Mouse (Mus musculus): ENCODE measurements at regions not wholly inside any gene's neighbourhood (a gene's known extent, or its start where the extent isn't known, plus 50 kb on each side); places are given as distances from the start of the nearest gene placed in this dataset.

DNA sequence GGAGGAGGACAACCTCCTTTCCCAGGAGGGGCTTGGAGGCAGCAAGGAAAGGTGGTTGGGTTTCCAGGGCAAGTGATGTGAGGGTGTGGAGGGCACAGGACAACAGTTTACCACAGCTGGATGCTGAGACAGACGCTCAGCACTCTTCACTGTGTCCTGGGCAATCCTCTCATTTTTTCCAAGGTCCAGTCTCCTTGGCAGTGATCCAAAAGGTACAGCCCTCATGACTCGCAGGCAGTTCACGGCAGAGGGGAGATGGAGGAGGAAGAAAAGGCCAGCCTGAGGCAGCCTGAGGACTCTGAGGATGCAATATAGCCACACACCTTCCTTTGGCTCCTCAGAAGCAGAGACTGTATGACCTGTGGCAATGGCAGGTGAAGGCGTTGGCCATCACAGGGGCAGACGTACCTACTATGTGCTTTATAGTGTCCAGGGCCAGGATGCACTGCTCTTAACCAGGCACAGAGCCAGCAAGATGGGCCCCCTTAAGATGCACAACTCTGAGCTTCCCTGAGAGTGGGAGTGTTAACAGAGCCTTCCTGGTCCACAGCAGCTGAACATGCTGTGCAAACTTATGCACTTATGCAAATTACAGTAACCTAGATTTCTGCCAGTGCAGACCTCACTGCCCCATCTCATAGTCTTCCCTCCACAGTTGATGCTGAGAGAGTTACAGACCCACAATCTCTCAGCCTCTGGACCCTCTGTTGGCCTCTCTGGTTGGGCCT, 181.2 kb downstream of the Glrx3 start:
- no peak overlapping the region for H3K4me3 ChIP-seq (ENCODE audit: insufficient read depth, poor library complexity, severe bottlenecking)
- no peaks in the 10 kb centered on the region for H3K79me2 ChIP-seq (ENCODE audit: control insufficient read depth, insufficient read depth)
- no peaks in the 10 kb centered on the region for H3K36me3 ChIP-seq (ENCODE audit: control insufficient read depth, insufficient read depth)
- H3ac ChIP-seq (ENCODE audit: control insufficient read depth, insufficient read length, low read depth): no peak overlapping the region
- no peaks in the 10 kb centered on the region for H3K79me3 ChIP-seq (ENCODE audit: low read depth)
- no peaks in the 10 kb centered on the region for H3K27me3 ChIP-seq (ENCODE audit: control insufficient read depth, insufficient read depth, insufficient read length)
- TF ChIP-seq MAX (IDR thresholded peaks at IDR 0.05): no peak
- TF ChIP-seq MYOG (IDR thresholded peaks at IDR 0.05; ENCODE audit: control insufficient read depth, extremely low read depth, insufficient read length): no peak
- TF ChIP-seq CEBPB (IDR thresholded peaks at IDR 0.05; ENCODE audit: low read depth): no peak
- TF ChIP-seq CTCF (IDR thresholded peaks at IDR 0.05; ENCODE audit: control insufficient read depth, insufficient read depth, insufficient read length): no peak
- TF ChIP-seq USF1 (IDR thresholded peaks at IDR 0.05; ENCODE audit: low read depth): no peak

DNA sequence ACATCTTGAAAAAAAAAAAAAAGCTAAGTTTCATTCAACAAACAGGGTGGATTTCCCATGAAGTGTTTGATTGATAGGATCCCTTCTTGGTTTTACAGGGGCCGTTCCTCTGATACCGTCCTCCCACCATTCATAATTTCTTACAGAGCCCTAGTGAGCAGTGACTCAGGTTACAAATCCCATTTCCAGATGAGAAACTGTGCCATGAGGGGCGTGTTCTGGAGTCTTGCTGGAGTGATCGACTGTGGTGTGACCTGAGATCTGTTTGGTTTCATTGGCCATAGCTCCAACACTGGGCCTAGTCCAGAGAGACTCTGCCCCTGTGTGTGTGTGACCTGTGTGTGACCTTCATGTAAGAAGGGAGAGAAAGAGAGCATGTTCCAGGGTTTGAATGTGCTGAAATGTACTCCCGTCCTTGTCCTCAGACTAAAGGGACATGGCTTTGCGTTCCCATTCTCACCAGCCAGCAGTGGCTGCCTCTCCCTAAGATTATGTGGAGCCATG, 181.9 kb downstream of the Glrx3 start:
- H3ac ChIP-seq (ENCODE audit: control insufficient read depth, insufficient read length, low read depth): no peak overlapping the region
- no peak overlapping the region for H3K4me3 ChIP-seq (ENCODE audit: insufficient read depth, poor library complexity, severe bottlenecking)
- H3K79me2 ChIP-seq (ENCODE audit: control insufficient read depth, insufficient read depth): no peaks in the 10 kb centered on the region
- no peaks in the 10 kb centered on the region for H3K79me3 ChIP-seq (ENCODE audit: low read depth)
- no peaks in the 10 kb centered on the region for H3K27me3 ChIP-seq (ENCODE audit: control insufficient read depth, insufficient read depth, insufficient read length)
- no peaks in the 10 kb centered on the region for H3K36me3 ChIP-seq (ENCODE audit: control insufficient read depth, insufficient read depth)
- TF ChIP-seq FOSL1 (IDR thresholded peaks at IDR 0.05; ENCODE audit: insufficient read depth, low read length, poor library complexity, severe bottlenecking) (no peak), MYOG (IDR thresholded peaks at IDR 0.05; ENCODE audit: control insufficient read depth, extremely low read depth, insufficient read length) (no peak), CEBPB (IDR thresholded peaks at IDR 0.05; ENCODE audit: low read depth) (no peak), USF1 (IDR thresholded peaks at IDR 0.05; ENCODE audit: low read depth) (no peak), CTCF (IDR thresholded peaks at IDR 0.05; ENCODE audit: control insufficient read depth, insufficient read depth, insufficient read length) (no peak), MAX (IDR thresholded peaks at IDR 0.05) (no peak), MYOD1 (IDR thresholded peaks at IDR 0.05; ENCODE audit: control insufficient read depth, insufficient read length, low read depth) (no peak)

DNA sequence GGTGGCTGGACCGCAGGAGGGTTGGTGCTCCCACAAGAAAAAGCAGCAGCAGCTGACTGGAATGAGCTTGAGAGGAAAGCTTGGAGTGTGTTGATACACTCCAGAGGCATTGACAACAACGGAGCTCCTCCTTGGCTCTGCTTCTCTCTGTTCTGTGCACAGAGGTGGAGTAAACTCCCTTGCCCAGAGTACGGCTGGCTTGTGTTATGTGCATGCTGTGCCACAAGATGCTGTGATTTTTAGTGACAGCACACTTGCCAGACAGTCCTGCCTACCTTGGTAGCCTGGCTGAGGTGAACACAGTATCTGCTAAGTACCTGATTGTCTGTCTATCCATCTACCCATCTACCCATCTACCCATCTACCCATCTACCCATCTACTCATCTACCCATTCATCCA, 190.9 kb downstream of the Glrx3 start:
- Histone ChIP-seq H3K27me3 (ENCODE audit: control insufficient read depth, insufficient read depth, insufficient read length) (no peaks in the 10 kb centered on the region), H3K36me3 (ENCODE audit: control insufficient read depth, insufficient read depth) (no peaks in the 10 kb centered on the region), H3K79me2 (ENCODE audit: control insufficient read depth, insufficient read depth) (no peaks in the 10 kb centered on the region), H3ac (ENCODE audit: control insufficient read depth, insufficient read length, low read depth) (no peak overlapping the region), H3K4me3 (ENCODE audit: insufficient read depth, poor library complexity, severe bottlenecking) (no peak overlapping the region), H3K79me3 (ENCODE audit: low read depth) (no peaks in the 10 kb centered on the region)
- TF ChIP-seq MYOG (IDR thresholded peaks at IDR 0.05; ENCODE audit: control insufficient read depth, extremely low read depth, insufficient read length) (no peak), CTCF (IDR thresholded peaks at IDR 0.05; ENCODE audit: control insufficient read depth, insufficient read depth, insufficient read length) (no peak), MAX (IDR thresholded peaks at IDR 0.05) (no peak), USF1 (IDR thresholded peaks at IDR 0.05; ENCODE audit: low read depth) (no peak), CEBPB (IDR thresholded peaks at IDR 0.05; ENCODE audit: low read depth) (no peak), FOSL1 (IDR thresholded peaks at IDR 0.05; ENCODE audit: insufficient read depth, low read length, poor library complexity, severe bottlenecking) (no peak), MYOD1 (IDR thresholded peaks at IDR 0.05; ENCODE audit: control insufficient read depth, insufficient read length, low read depth) (no peak)

DNA sequence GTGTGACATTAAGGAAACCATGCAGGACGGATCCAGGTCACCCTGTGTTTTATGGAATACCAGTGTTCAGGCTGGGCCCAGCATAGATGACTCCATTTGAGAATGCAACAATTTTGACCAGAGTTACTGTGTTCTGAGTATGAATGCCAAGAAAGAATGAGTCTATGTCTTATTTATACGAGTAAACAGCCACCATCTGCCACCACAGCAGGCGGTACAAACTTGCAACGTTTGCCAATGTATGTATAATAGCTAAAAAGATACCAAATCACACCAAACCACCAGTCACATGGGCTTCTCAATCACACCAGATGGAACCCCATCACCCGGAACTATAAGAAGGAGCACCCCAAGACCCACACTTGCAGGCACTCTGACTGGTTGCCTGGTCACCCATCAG, 192.1 kb downstream of the Glrx3 start:
- no peaks in the 10 kb centered on the region for H3K27me3 ChIP-seq (ENCODE audit: control insufficient read depth, insufficient read depth, insufficient read length)
- TF ChIP-seq MYOG (IDR thresholded peaks at IDR 0.05; ENCODE audit: control insufficient read depth, extremely low read depth, insufficient read length) (no peak), USF1 (IDR thresholded peaks at IDR 0.05; ENCODE audit: low read depth) (no peak), CTCF (IDR thresholded peaks at IDR 0.05; ENCODE audit: control insufficient read depth, insufficient read depth, insufficient read length) (no peak), MAX (IDR thresholded peaks at IDR 0.05) (no peak), FOSL1 (IDR thresholded peaks at IDR 0.05; ENCODE audit: insufficient read depth, low read length, poor library complexity, severe bottlenecking) (no peak), MYOD1 (IDR thresholded peaks at IDR 0.05; ENCODE audit: control insufficient read depth, insufficient read length, low read depth) (no peak), CEBPB (IDR thresholded peaks at IDR 0.05; ENCODE audit: low read depth) (no peak)
- no peaks in the 10 kb centered on the region for H3K36me3 ChIP-seq (ENCODE audit: control insufficient read depth, insufficient read depth)
- H3K4me3 ChIP-seq (ENCODE audit: insufficient read depth, poor library complexity, severe bottlenecking): no peak overlapping the region
- no peak overlapping the region for H3ac ChIP-seq (ENCODE audit: control insufficient read depth, insufficient read length, low read depth)
- H3K79me2 ChIP-seq (ENCODE audit: control insufficient read depth, insufficient read depth): no peaks in the 10 kb centered on the region
- H3K79me3 ChIP-seq (ENCODE audit: low read depth): no peaks in the 10 kb centered on the region

DNA sequence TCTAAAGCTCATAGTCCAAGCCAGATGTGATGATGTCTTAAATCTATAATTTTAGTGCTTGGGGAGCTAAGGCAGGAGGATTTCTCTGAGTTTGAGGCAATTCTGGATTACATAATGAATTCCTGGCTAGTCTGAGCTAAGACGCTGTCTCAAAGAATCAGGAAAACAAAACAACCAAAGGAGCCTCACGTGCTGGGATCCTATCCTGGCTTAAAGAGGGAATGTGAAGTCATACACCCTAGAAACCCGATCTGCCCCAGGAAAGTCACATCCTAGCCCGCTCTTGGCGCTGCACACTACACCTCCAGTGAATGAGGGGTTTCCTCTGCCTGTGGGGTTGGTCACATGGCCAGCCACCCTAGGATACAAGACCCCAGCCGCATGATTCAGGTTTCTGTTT, 211.2 kb downstream of the Glrx3 start:
- H3K79me3 ChIP-seq (ENCODE audit: low read depth): no peaks in the 10 kb centered on the region
- no peak overlapping the region for H3ac ChIP-seq (ENCODE audit: control insufficient read depth, insufficient read length, low read depth)
- H3K79me2 ChIP-seq (ENCODE audit: control insufficient read depth, insufficient read depth): no peaks in the 10 kb centered on the region
- H3K27me3 ChIP-seq (ENCODE audit: control insufficient read depth, insufficient read depth, insufficient read length): no peaks in the 10 kb centered on the region
- H3K4me3 ChIP-seq (ENCODE audit: insufficient read depth, poor library complexity, severe bottlenecking): no peak overlapping the region
- no peaks in the 10 kb centered on the region for H3K36me3 ChIP-seq (ENCODE audit: control insufficient read depth, insufficient read depth)
- TF ChIP-seq MYOG (IDR thresholded peaks at IDR 0.05; ENCODE audit: control insufficient read depth, extremely low read depth, insufficient read length) (no peak), FOSL1 (IDR thresholded peaks at IDR 0.05; ENCODE audit: insufficient read depth, low read length, poor library complexity, severe bottlenecking) (no peak), CTCF (IDR thresholded peaks at IDR 0.05; ENCODE audit: control insufficient read depth, insufficient read depth, insufficient read length) (no peak), MAX (IDR thresholded peaks at IDR 0.05) (no peak), CEBPB (IDR thresholded peaks at IDR 0.05; ENCODE audit: low read depth) (no peak)

DNA sequence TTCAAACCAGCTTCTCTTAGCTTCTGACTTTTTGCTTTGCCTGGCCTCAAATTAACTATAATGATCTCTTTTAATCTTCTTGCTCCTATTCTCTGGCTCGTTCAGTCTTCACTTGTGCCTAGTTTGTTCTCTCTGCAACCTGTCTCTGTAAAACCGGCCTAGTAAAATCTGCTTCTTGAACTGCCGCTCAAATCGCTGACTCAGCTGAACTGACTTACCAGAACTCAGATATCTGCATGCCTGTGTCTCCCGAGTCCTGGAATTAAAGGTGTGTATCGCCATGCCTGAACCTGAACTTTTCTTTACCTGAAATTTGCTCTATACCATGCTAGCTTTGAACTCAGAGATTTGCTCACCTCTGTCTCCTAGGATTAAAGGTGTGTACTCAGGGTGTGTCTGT, 212.2 kb downstream of the Glrx3 start:
- no peaks in the 10 kb centered on the region for H3K79me2 ChIP-seq (ENCODE audit: control insufficient read depth, insufficient read depth)
- no peaks in the 10 kb centered on the region for H3K79me3 ChIP-seq (ENCODE audit: low read depth)
- no peaks in the 10 kb centered on the region for H3K36me3 ChIP-seq (ENCODE audit: control insufficient read depth, insufficient read depth)
- no peak overlapping the region for H3ac ChIP-seq (ENCODE audit: control insufficient read depth, insufficient read length, low read depth)
- no peak overlapping the region for H3K4me3 ChIP-seq (ENCODE audit: insufficient read depth, poor library complexity, severe bottlenecking)
- no peaks in the 10 kb centered on the region for H3K27me3 ChIP-seq (ENCODE audit: control insufficient read depth, insufficient read depth, insufficient read length)
- TF ChIP-seq MYOG (IDR thresholded peaks at IDR 0.05; ENCODE audit: control insufficient read depth, extremely low read depth, insufficient read length) (no peak), FOSL1 (IDR thresholded peaks at IDR 0.05; ENCODE audit: insufficient read depth, low read length, poor library complexity, severe bottlenecking) (no peak), MAX (IDR thresholded peaks at IDR 0.05) (no peak), MYOD1 (IDR thresholded peaks at IDR 0.05; ENCODE audit: control insufficient read depth, insufficient read length, low read depth) (no peak), USF1 (IDR thresholded peaks at IDR 0.05; ENCODE audit: low read depth) (no peak), CTCF (IDR thresholded peaks at IDR 0.05; ENCODE audit: control insufficient read depth, insufficient read depth, insufficient read length) (no peak), CEBPB (IDR thresholded peaks at IDR 0.05; ENCODE audit: low read depth) (no peak)

Data from C2C12 (cell line).